Mouse (Mus musculus) kidney, adult 2 months (tissue): ENCODE measurements around the gene Fpr-rs4. TPM values are rescaled to one million over a fixed set of nuclear protein-coding genes. Genes with fewer than 3 reads are reported as not detected.
"Not testable (repeated sequence)": the region's sequence is repeated elsewhere in the genome, so short reads cannot be mapped to it uniquely, and the experiment has no call there.

Source experiments
- DNase-seq: peaks from one replicate; pipeline ENCODE4 v3.0.0; 2021
- H3K27ac ChIP-seq: fragments of 200-500 bp; 2 replicates; pipeline ENCODE4 v1.5.1; 2012; ENCODE audit warnings: low read depth, low read length, control low read depth, inconsistent platforms; ENCODE audit not compliant: insufficient read depth
- H3K27me3 ChIP-seq: fragments of 200-500 bp; replicated peaks from 2 replicates; pipeline ENCODE4 v1.6.1; 2012; ENCODE audit warnings: mild to moderate bottlenecking, moderate library complexity, low read length, inconsistent platforms; ENCODE audit not compliant: control insufficient read depth, insufficient read depth
- H3K36me3 ChIP-seq: fragments of 200-500 bp; 2 replicates; pipeline ENCODE4 v1.6.1; 2012; ENCODE audit warnings: mild to moderate bottlenecking, moderate library complexity, low read length, inconsistent platforms; ENCODE audit not compliant: control insufficient read depth, insufficient read depth
- H3K4me1 ChIP-seq: fragments of 200-500 bp; 2 replicates; pipeline ENCODE4 v1.6.1; 2011; ENCODE audit warnings: low read length; ENCODE audit not compliant: control insufficient read depth, insufficient read depth
- H3K4me3 ChIP-seq: fragments of 200-500 bp; 2 replicates; pipeline ENCODE4 v1.5.1; 2011; ENCODE audit warnings: mild to moderate bottlenecking, low read depth, low read length, control low read depth; ENCODE audit not compliant: insufficient read depth
- CTCF ChIP-seq: fragments of 200-500 bp; conservative IDR thresholded peaks from 2 replicates; pipeline ENCODE4 v1.5.1; 2011; ENCODE audit warnings: low read depth, mild to moderate bottlenecking, control low read depth, low read length, moderate library complexity, mixed read lengths; ENCODE audit not compliant: insufficient read depth, insufficient read length
- POLR2A ChIP-seq: fragments of 200-500 bp; IDR thresholded peaks from one replicate; pipeline ENCODE4 v1.6.1; 2011; ENCODE audit warnings: low read depth, low read length, control low read depth
- WGBS: fragments of 180-500 bp; shearing (Covaris S2); methylation state at CpG from one replicate; pipeline ENCODE4 v1.1.7; 2018; 5-methylcytosine and 5-hydroxymethylcytosine counted together
- polyA plus RNA-seq: library from polyadenylated mRNA; depleted of rRNA; stranded (reverse); fragments of >200 nt; gene quantifications from 2 replicates; pipeline ENCODE4 v1.2.3, GENCODE M21; 2012; rRNA removed

Gene Fpr-rs4
- not detected in 2 replicates for polyA plus RNA-seq

DNA sequence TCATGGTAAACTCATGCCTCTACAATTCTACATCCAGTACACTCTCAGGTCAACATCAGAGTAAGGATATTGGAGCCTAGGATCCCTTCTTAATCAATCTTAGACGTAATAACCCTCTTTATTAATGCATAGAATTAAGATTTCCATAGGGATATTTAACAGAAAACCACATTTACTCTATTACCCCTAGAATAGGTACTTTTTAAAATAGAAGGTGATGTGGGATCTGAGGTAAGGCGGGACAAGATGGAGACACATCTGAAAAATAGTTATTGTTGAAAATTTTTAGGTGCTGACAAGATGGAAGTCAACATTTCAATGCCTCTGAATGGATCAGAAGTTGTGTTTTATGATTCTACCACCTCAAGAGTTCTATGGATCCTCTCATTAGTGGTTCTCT lies at the start of gene Fpr-rs4:
Gene Fpr-rs4, plus strand, starts transcription at position 301 of the 400 bp plus-strand sequence.
- WGBS, result 43% methylated on average over 2 of the region's 2 CpGs
- H3K27me3 ChIP-seq, result no peaks in the 10 kb centered on the region
- H3K27ac ChIP-seq, result no peak within 1 kb of the TSS
- TF ChIP-seq POLR2A (no peak), CTCF (no peak)
- DNase-seq, result no peak
- H3K4me1 ChIP-seq, result no peaks in the 10 kb centered on the region
- H3K36me3 ChIP-seq, result no peaks in the 10 kb centered on the region
- H3K4me3 ChIP-seq, result no peak within 1 kb of the TSS

DNA sequence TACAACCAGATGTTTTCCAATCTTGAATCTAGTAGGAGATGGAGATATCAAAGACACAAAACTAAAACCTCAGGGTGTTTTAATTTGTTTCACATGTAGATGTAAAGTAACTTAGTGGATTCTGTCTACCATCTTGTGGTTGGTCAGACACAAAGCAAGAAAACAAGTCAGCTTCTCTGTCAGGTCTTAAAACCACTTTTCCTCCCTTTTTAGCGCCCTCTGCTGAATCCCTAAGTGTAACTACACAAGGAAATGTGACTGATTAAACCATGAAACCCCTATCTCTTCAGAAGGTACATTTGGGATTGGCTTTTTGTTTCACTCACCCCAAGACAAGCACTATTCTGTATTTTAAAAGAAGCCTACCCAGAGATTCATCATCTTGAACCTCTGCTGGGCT lies 48.1 kb upstream of the Fpr-rs4 start:
- no peaks in the 10 kb centered on the region for H3K27me3 ChIP-seq
- H3K4me1 ChIP-seq, result no peaks in the 10 kb centered on the region
- H3K36me3 ChIP-seq, result no peaks in the 10 kb centered on the region
- H3K27ac ChIP-seq, result no peak overlapping the region
- no peak overlapping the region for H3K4me3 ChIP-seq
- DNase-seq, result no peak
- TF ChIP-seq POLR2A, result no peak
- TF ChIP-seq CTCF, result no peak
- WGBS, result 8% methylated on average over 1 of the region's 1 CpGs

DNA sequence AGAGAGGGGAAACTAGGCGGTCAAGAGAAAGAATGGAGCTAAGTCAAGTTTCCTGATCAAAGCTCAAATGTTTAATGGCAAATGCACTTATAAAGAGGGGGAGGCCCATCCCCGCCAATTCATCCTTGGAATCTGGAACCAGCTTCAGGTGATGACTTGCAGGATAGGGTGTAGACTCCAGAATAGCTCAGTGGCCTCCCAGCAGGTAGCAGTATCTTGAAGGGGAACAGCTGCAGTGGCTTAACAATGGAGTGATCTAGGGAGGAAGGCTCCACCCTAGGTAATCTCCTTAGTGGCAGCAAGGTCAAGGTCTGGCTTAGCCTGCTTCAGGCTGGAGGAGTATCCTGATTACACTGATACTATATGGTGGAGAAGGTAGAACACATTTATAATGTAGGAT lies 40.3 kb upstream of the Fpr-rs4 start:
- not testable (repeated sequence) for H3K36me3 ChIP-seq, H3K4me1 ChIP-seq, H3K4me3 ChIP-seq, H3K27me3 ChIP-seq, H3K27ac ChIP-seq, DNase-seq
- 62% methylated on average over 2 of the region's 2 CpGs for WGBS

DNA sequence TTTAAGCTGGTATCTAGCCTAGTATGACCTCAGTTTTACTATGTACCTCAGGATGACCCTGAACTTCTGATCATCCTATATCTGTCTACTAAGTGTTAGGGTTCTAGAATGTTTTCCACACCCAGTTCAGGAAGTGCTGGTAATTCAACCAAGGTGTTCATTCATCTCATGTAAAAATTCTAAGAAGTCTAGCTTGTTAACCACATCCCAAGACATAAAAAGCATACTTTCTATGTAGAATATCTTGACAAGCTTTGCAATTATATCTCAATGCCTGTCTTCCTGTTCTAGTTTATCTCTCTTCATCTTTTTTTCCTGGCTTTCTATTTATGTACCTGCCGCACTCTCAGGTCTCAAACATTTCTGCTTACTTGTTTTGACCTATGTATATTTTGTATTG lies 16.8 kb upstream of the Fpr-rs4 start:
- DNase-seq, result no peak
- Histone ChIP-seq H3K4me3 (no peak overlapping the region), H3K27me3 (no peaks in the 10 kb centered on the region), H3K36me3 (no peaks in the 10 kb centered on the region), H3K27ac (no peak overlapping the region), H3K4me1 (no peaks in the 10 kb centered on the region)
- no peak for TF ChIP-seq POLR2A
- no peak for TF ChIP-seq CTCF
- WGBS, result 97% methylated on average over 1 of the region's 1 CpGs

DNA sequence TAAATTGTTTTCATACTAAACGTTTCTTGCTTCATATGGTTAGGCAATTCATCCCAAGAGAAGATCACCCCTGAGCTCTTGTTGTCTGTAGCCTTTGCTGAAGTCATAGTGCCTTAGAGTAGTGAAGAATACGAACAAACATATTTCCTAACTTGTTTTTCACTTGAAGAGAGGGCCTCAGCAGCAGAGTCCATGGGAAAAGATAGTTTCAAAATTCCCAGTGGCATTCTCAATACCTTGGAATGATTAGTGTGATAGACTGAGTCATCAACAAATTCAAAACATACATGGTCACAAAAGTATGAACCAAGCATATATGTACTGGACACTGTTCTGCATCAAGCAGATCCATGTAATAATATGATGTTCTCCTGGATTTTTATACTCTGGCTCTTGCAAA lies 27.6 kb downstream of the Fpr-rs4 start, which contains the start of gene Vmn2r124:
Gene Vmn2r124, plus strand, starts transcription at position 301 of the 400 bp plus-strand sequence.
- H3K4me1 ChIP-seq, result no peaks in the 10 kb centered on the region
- H3K36me3 ChIP-seq, result no peaks in the 10 kb centered on the region
- 44% methylated on average over 2 of the region's 2 CpGs for WGBS
- H3K4me3 ChIP-seq, result no peak within 1 kb of the TSS
- no peak for DNase-seq
- no peak for TF ChIP-seq POLR2A
- no peak for TF ChIP-seq CTCF
- no peak within 1 kb of the TSS for H3K27ac ChIP-seq
- no peaks in the 10 kb centered on the region for H3K27me3 ChIP-seq

Other genes starting within 250 kb of the Fpr-rs4 start
- 43.9 and 49.0 TPM in 2 replicates for gene Spaca6, start 194.6 kb upstream of the Fpr-rs4 start, polyA plus RNA-seq
- 0.08 and 0.10 TPM in 2 replicates for gene Has1, start 166.5 kb upstream of the Fpr-rs4 start, polyA plus RNA-seq
- 0.07 TPM in 1 of 2 replicates, not detected in the other for gene Fpr1, start 137.8 kb upstream of the Fpr-rs4 start, polyA plus RNA-seq
- 0.14 and 0.16 TPM in 2 replicates for gene Fpr2, start 133.9 kb upstream of the Fpr-rs4 start, polyA plus RNA-seq
- gene Fpr3, start 133.9 kb upstream of the Fpr-rs4 start, polyA plus RNA-seq, result not detected in 2 replicates
- not detected in 2 replicates for gene Vmn2r124, start 27.7 kb downstream of the Fpr-rs4 start, polyA plus RNA-seq
- not detected in 2 replicates for gene Vmn2r91, start 63.3 kb downstream of the Fpr-rs4 start, polyA plus RNA-seq
- not detected in 2 replicates for gene Vmn2r92, start 130.2 kb downstream of the Fpr-rs4 start, polyA plus RNA-seq